Mouse (Mus musculus) c-Kit-negative CD71-positive TER-119-positive erythroid progenitor cells, embryonic 14.5 days (primary cell): ENCODE data around the gene Gli2.

Experiments used
- DNase-seq: peaks from one replicate; pipeline ENCODE4 v3.0.0-alpha.2; 2013; ENCODE audit warnings: low read depth, low spot score

Gene Gli2

GRCm38 (mm10) chr1:119051192-119051937 lies 2.1 kb downstream of the Gli2 start:
- no peak for DNase-seq

- DNase-seq, result no peak
These were observed 3.4 kb downstream of the Gli2 start for GRCm38 (mm10) chr1:119049812-119050615.

- no peak for DNase-seq
These were observed 4.4 kb downstream of the Gli2 start for GRCm38 (mm10) chr1:119048988-119049387.

GRCm38 (mm10) chr1:119048547-119048946 lies 4.9 kb downstream of the Gli2 start:
- DNase-seq, result no peak

- no peak for DNase-seq
These were observed 5.7 kb downstream of the Gli2 start for GRCm38 (mm10) chr1:119047462-119048371.

GRCm38 (mm10) chr1:119038436-119038835 lies 15.0 kb downstream of the Gli2 start:
- no peak for DNase-seq

GRCm38 (mm10) chr1:119035931-119036330 lies 17.5 kb downstream of the Gli2 start:
- DNase-seq, result no peak

- DNase-seq, result no peak
These were observed 18.1 kb downstream of the Gli2 start for GRCm38 (mm10) chr1:119035301-119035700.

- DNase-seq, result no peak
These were observed 19.2 kb downstream of the Gli2 start for GRCm38 (mm10) chr1:119034163-119034705.

GRCm38 (mm10) chr1:119033450-119034162 lies 19.8 kb downstream of the Gli2 start:
- DNase-seq, result no peak

GRCm38 (mm10) chr1:119031185-119031584 lies 22.2 kb downstream of the Gli2 start:
- no peak for DNase-seq

GRCm38 (mm10) chr1:119025647-119026358 lies 27.6 kb downstream of the Gli2 start:
- DNase-seq, result no peak

GRCm38 (mm10) chr1:119022311-119022710 lies 31.1 kb downstream of the Gli2 start:
- no peak for DNase-seq

GRCm38 (mm10) chr1:119020092-119020491 lies 33.3 kb downstream of the Gli2 start:
- no peak for DNase-seq

- no peak for DNase-seq
These were observed 34.4 kb downstream of the Gli2 start for GRCm38 (mm10) chr1:119019056-119019455.

- DNase-seq, result no peak
These were observed 36.6 kb downstream of the Gli2 start for GRCm38 (mm10) chr1:119016866-119017265.

GRCm38 (mm10) chr1:119015108-119015507 lies 38.3 kb downstream of the Gli2 start:
- no peak for DNase-seq

- DNase-seq, result no peak
These were observed 44.5 kb downstream of the Gli2 start for GRCm38 (mm10) chr1:119008949-119009348.

GRCm38 (mm10) chr1:119003852-119004398 lies 49.5 kb downstream of the Gli2 start:
- DNase-seq, result no peak

- DNase-seq, result no peak
These were observed 51.9 kb downstream of the Gli2 start for GRCm38 (mm10) chr1:119001454-119002034.
